Mouse (Mus musculus): ENCODE measurements at regions not wholly inside any gene's neighbourhood (a gene's known extent, or its start where the extent isn't known, plus 50 kb on each side); places are given as distances from the start of the nearest gene placed in this dataset.

DNA sequence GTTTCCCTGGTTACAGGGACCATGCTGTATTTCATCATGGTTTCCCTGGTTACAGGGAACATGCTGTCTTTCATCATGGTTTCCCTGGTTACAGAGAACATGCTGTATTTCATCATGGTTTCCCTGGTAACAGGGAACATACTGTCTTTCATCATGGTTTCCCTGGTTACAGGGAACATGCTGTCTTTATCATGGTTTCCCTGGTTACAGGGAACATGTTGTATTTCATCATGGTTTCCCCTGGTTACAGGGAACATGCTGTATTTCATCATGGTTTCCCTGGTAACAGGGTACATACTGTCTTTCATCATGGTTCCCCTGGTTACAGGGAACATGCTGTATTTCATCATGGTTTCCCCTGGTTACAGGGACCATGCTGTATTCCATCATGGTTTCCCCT lies 1579.5 kb downstream of the 4930444P10Rik start:
- H3K36me3 ChIP-seq (ENCODE audit: control insufficient read depth, insufficient read depth, low read length): no peaks in the 10 kb centered on the region
- no peaks in the 10 kb centered on the region for H3K4me1 ChIP-seq (replicated peaks; ENCODE audit: control insufficient read depth, insufficient read depth)
- no peak overlapping the region for H3K27ac ChIP-seq (replicated peaks)
- no peak overlapping the region for H3K4me2 ChIP-seq (replicated peaks; ENCODE audit: low read depth)
- H3K27me3 ChIP-seq (ENCODE audit: control insufficient read depth, insufficient read depth, low read length): 0 out of 2 replicates have a peak, but pooled peaks cover 2% of the 10 kb centered on the region
- ATAC-seq (ENCODE audit: low FRiP score, low TSS enrichment) (no peak), DNase-seq (ENCODE audit: low spot score) (no peak)
- no peaks in the 10 kb centered on the region for H3K9me3 ChIP-seq (ENCODE audit: control insufficient read depth, low read length)
- no peak overlapping the region for H3K9ac ChIP-seq (ENCODE audit: low read length)
- H3K4me3 ChIP-seq (ENCODE audit: low read depth, low read length): no peak overlapping the region
- TF ChIP-seq EP300 (optimal IDR thresholded peaks at IDR 0.05): no peak
- no peak for TF ChIP-seq CTCF (IDR thresholded peaks at IDR 0.05; ENCODE audit: low read depth)

DNA sequence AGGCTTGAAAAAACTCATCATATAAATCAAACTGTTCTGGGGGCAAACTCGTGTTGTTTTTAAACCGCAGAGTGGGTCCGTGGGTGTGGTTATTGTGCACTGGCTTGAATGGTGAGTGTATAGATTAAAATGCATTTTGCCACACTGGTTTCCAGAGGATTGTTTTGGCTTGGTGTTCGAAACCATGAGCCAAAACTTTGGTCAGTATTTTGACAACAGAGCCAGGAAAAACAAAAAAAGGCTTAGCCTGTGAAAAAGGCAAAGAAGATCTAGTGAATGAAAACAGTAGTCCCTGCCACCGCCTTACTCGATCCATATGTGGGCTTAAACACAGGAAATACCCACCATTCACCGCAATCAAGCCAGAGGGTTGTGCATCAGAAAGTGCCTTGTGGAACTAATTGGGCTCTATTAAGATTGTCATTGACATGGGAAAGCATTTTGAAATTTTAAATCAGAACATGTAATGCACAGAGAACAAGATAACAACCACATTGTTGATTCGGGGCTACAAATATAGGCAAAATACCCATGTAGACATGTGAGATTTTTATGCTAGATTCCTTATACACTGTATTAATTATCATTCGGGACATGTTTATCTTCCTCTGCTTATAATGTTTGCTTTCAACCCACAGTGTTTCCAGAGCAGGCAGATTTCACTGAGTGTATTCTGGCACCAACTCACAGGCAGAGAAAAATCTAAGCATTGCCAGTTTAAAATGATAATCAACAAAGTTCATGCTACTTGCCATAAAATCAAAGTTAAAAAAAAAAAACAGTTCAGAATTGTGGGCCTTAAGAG lies 1580.4 kb downstream of the 4930444P10Rik start:
- Histone ChIP-seq H3K27ac (replicated peaks) (no peak overlapping the region), H3K9ac (ENCODE audit: low read length) (no peak overlapping the region), H3K36me3 (ENCODE audit: control insufficient read depth, insufficient read depth, low read length) (no peaks in the 10 kb centered on the region), H3K4me3 (ENCODE audit: low read depth, low read length) (no peak overlapping the region), H3K27me3 (ENCODE audit: control insufficient read depth, insufficient read depth, low read length) (peaks cover 2% of the 10 kb centered on the region; the same call in 1 of the 2 replicates), H3K4me2 (replicated peaks; ENCODE audit: low read depth) (no peak overlapping the region), H3K4me1 (replicated peaks; ENCODE audit: control insufficient read depth, insufficient read depth) (no peaks in the 10 kb centered on the region), H3K9me3 (ENCODE audit: control insufficient read depth, low read length) (no peaks in the 10 kb centered on the region)
- TF ChIP-seq CTCF (IDR thresholded peaks at IDR 0.05; ENCODE audit: low read depth) (no peak), EP300 (optimal IDR thresholded peaks at IDR 0.05) (no peak)
- DNase-seq (ENCODE audit: low spot score) (no peak), ATAC-seq (ENCODE audit: low FRiP score, low TSS enrichment) (no peak)
- WGBS: 61% methylated on average over 9 of the region's 9 CpGs

DNA sequence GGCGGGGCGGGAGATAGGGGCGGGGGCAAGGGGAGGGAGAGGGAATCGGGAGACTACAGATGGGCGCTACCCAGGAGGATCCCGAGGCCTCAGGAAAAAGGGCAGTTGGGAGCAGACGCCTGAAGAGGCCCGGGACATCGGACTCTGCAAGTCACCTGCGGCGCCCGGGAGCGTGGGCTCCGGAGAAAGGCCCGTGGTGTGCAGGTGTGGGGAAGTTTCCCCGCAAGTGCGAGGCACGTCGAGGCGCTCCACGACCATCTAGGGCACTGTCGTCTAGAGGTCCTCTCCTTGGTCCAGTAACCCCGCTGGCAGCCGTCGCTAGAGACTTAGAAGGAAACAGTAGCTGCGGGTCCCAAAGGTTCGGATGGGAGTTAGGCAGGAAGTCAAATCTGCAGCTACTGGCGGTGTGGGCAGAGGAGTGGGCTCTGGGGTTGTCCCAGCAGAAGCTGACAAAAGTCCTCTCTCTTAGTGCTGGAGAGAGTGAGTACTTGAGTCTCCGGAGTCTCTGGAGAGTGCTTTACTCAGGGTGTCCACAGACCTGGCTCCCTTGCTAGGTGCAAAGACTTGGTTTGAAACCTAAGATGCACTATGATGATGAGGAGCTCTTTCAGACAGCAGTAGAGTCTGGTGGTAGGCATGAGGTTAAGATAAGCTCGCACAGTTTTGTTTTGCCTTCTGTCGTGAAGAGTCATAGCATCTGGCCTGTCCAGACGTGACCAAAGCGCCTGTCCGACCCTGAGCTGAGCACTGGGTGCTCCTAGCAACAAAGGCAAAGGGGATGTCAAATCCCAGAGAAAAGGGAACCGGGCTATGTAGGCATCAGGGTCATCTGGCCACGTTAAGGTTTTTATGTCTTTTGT lies 1586.1 kb downstream of the 4930444P10Rik start:
- H3K4me2 ChIP-seq (replicated peaks; ENCODE audit: low read depth): peak overlapping the region; percentile 60
- H3K9ac ChIP-seq (ENCODE audit: low read length): no peak overlapping the region
- TF ChIP-seq EP300 (optimal IDR thresholded peaks at IDR 0.05): no peak
- peaks cover 6% of the 10 kb centered on the region; the same call in 1 of the 2 replicates for H3K4me1 ChIP-seq (replicated peaks; ENCODE audit: control insufficient read depth, insufficient read depth)
- H3K27me3 ChIP-seq (ENCODE audit: control insufficient read depth, insufficient read depth, low read length): peaks cover 15% of the 10 kb centered on the region
- peak overlapping the region; percentile 37 for H3K4me3 ChIP-seq (ENCODE audit: low read depth, low read length)
- H3K9me3 ChIP-seq (ENCODE audit: control insufficient read depth, low read length): no peaks in the 10 kb centered on the region
- no peaks in the 10 kb centered on the region for H3K36me3 ChIP-seq (ENCODE audit: control insufficient read depth, insufficient read depth, low read length)
- DNase-seq (ENCODE audit: low spot score): no peak
- peak; percentile 32; the same call in 1 of the 2 replicates for ATAC-seq (ENCODE audit: low FRiP score, low TSS enrichment)
- 7% methylated on average over 33 of the region's 36 CpGs for WGBS
- no peak overlapping the region for H3K27ac ChIP-seq (replicated peaks)

GRCm38 (mm10) chr1:14506201-14506830 lies 1586.8 kb downstream of the 4930444P10Rik start:
- H3K9ac ChIP-seq (ENCODE audit: low read length): no peak overlapping the region
- TF ChIP-seq EP300 (optimal IDR thresholded peaks at IDR 0.05): no peak
- TF ChIP-seq CTCF (IDR thresholded peaks at IDR 0.05; ENCODE audit: low read depth): no peak
- 2% methylated on average over 31 of the region's 34 CpGs for WGBS
- no peaks in the 10 kb centered on the region for H3K36me3 ChIP-seq (ENCODE audit: control insufficient read depth, insufficient read depth, low read length)
- DNase-seq (ENCODE audit: low spot score): peak; percentile 30
- no peak overlapping the region for H3K27ac ChIP-seq (replicated peaks)
- ATAC-seq (ENCODE audit: low FRiP score, low TSS enrichment): 0 out of 2 replicates have a peak, but pooled peaks have one; percentile 29
- peak overlapping the region; percentile 60 for H3K4me2 ChIP-seq (replicated peaks; ENCODE audit: low read depth)
- peaks cover 15% of the 10 kb centered on the region for H3K27me3 ChIP-seq (ENCODE audit: control insufficient read depth, insufficient read depth, low read length)
- peak overlapping the region; percentile 37 for H3K4me3 ChIP-seq (ENCODE audit: low read depth, low read length)
- H3K4me1 ChIP-seq (replicated peaks; ENCODE audit: control insufficient read depth, insufficient read depth): peaks cover 6% of the 10 kb centered on the region; the same call in 1 of the 2 replicates
- H3K9me3 ChIP-seq (ENCODE audit: control insufficient read depth, low read length): no peaks in the 10 kb centered on the region

DNA sequence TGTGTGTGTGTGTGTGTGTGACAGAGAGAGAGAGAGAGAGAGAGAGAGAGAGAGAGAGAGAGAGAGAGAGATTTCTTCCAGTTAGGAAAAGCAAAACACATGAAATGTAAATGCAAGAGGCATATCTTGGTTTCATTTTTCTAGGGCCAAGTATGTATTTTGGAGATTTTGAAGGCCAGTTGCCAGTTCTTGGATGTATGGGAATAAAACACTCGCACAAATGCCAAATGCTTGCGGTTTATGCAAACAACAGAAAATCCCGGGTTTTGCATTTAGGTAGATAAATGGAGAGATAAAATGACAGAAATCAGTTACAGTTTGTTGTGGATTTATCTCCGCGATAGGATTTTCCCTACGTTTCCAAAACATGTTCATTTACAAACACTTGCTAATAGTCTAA lies 1587.4 kb downstream of the 4930444P10Rik start:
- no peak for TF ChIP-seq CTCF (IDR thresholded peaks at IDR 0.05; ENCODE audit: low read depth)
- TF ChIP-seq EP300 (optimal IDR thresholded peaks at IDR 0.05): no peak
- peaks cover 15% of the 10 kb centered on the region for H3K27me3 ChIP-seq (ENCODE audit: control insufficient read depth, insufficient read depth, low read length)
- no peak overlapping the region for H3K4me3 ChIP-seq (ENCODE audit: low read depth, low read length)
- H3K4me2 ChIP-seq (replicated peaks; ENCODE audit: low read depth): no peak overlapping the region
- peaks cover 6% of the 10 kb centered on the region; the same call in 1 of the 2 replicates for H3K4me1 ChIP-seq (replicated peaks; ENCODE audit: control insufficient read depth, insufficient read depth)
- H3K9ac ChIP-seq (ENCODE audit: low read length): no peak overlapping the region
- no peak overlapping the region for H3K27ac ChIP-seq (replicated peaks)
- H3K9me3 ChIP-seq (ENCODE audit: control insufficient read depth, low read length): no peaks in the 10 kb centered on the region
- ATAC-seq (ENCODE audit: low FRiP score, low TSS enrichment) (no peak), DNase-seq (ENCODE audit: low spot score) (no peak)
- WGBS: 7% methylated on average over 6 of the region's 6 CpGs
- no peaks in the 10 kb centered on the region for H3K36me3 ChIP-seq (ENCODE audit: control insufficient read depth, insufficient read depth, low read length)
